Mouse (Mus musculus): Measurements from ENCODE around the gene Nlrp4c. TPM values are rescaled to one million over a fixed set of nuclear protein-coding genes. Genes with fewer than 3 reads are reported as not detected.

Gene Nlrp4c
- polyA plus RNA-seq, 1 experiment from 2014 or later = not detected

- H3K4me1 ChIP-seq = peaks cover 5% of the 10 kb centered on the region; the same call in 1 of the 2 replicates
- no peak for ATAC-seq (ENCODE audit: low FRiP score)
- no peak overlapping the region for H3K4me3 ChIP-seq
- H3K27ac ChIP-seq = no peak overlapping the region
- no peak overlapping the region for H3K4me2 ChIP-seq (replicated peaks)
- H3K9me3 ChIP-seq (replicated peaks) = no peaks in the 10 kb centered on the region
- WGBS = 91% methylated on average over 7 of the region's 7 CpGs
- no peak overlapping the region for H3K9ac ChIP-seq
- H3K27me3 ChIP-seq = no peaks in the 10 kb centered on the region
- H3K36me3 ChIP-seq = peaks cover 5% of the 10 kb centered on the region; the same call in 1 of the 2 replicates
Observed at GRCm38 (mm10) chr7:6146194-6146981, 101.4 kb downstream of the Nlrp4c start.

GRCm38 (mm10) chr7:6146982-6147325 is 102.0 kb downstream of the Nlrp4c start:
- no peak overlapping the region for H3K27ac ChIP-seq

GRCm38 (mm10) chr7:6147688-6148087 is 102.7 kb downstream of the Nlrp4c start:
- no peak for ATAC-seq (ENCODE audit: low FRiP score)
- WGBS = 86% methylated on average over 5 of the region's 5 CpGs
- peaks cover 5% of the 10 kb centered on the region; the same call in 1 of the 2 replicates for H3K4me1 ChIP-seq

More at GRCm38 (mm10) chr7:6146982-6147325, 102.0 kb downstream of the Nlrp4c start:
- Histone ChIP-seq H3K9ac (no peak overlapping the region), H3K4me2 (replicated peaks) (no peak overlapping the region), H3K36me3 (peaks cover 2% of the 10 kb centered on the region; the same call in 1 of the 2 replicates), H3K4me3 (no peak overlapping the region), H3K4me1 (peaks cover 5% of the 10 kb centered on the region; the same call in 1 of the 2 replicates), H3K27me3 (no peaks in the 10 kb centered on the region), H3K9me3 (replicated peaks) (no peaks in the 10 kb centered on the region)
- no peak for ATAC-seq (ENCODE audit: low FRiP score)
- 95% methylated on average over 2 of the region's 2 CpGs for WGBS

GRCm38 (mm10) chr7:6151266-6151665 is 106.3 kb downstream of the Nlrp4c start:
- WGBS = 96% methylated on average over 1 of the region's 1 CpGs
- H3K4me2 ChIP-seq (replicated peaks) = no peak overlapping the region
- H3K36me3 ChIP-seq = no peaks in the 10 kb centered on the region
- no peak overlapping the region for H3K4me3 ChIP-seq
- no peaks in the 10 kb centered on the region for H3K27me3 ChIP-seq
- ATAC-seq (ENCODE audit: low FRiP score) = no peak
- H3K9me3 ChIP-seq (replicated peaks) = no peaks in the 10 kb centered on the region
- peaks cover 18% of the 10 kb centered on the region for H3K4me1 ChIP-seq
- no peak overlapping the region for H3K9ac ChIP-seq
- no peak overlapping the region for H3K27ac ChIP-seq

More at GRCm38 (mm10) chr7:6147688-6148087, 102.7 kb downstream of the Nlrp4c start:
- Histone ChIP-seq H3K9ac (no peak overlapping the region), H3K27ac (no peak overlapping the region), H3K36me3 (no peaks in the 10 kb centered on the region), H3K9me3 (replicated peaks) (no peaks in the 10 kb centered on the region), H3K4me3 (no peak overlapping the region), H3K4me2 (replicated peaks) (no peak overlapping the region), H3K27me3 (no peaks in the 10 kb centered on the region)

- Histone ChIP-seq H3K4me3 (no peak overlapping the region), H3K27me3 (no peaks in the 10 kb centered on the region), H3K9ac (no peak overlapping the region), H3K9me3 (replicated peaks) (no peaks in the 10 kb centered on the region), H3K4me1 (peaks cover 21% of the 10 kb centered on the region), H3K27ac (no peak overlapping the region), H3K4me2 (replicated peaks) (no peak overlapping the region), H3K36me3 (no peaks in the 10 kb centered on the region)
- no peak for ATAC-seq (ENCODE audit: low FRiP score)
- 89% methylated on average over 3 of the region's 3 CpGs for WGBS
Observed at GRCm38 (mm10) chr7:6152036-6152435, 107.1 kb downstream of the Nlrp4c start.

GRCm38 (mm10) chr7:6153131-6153530 is 108.2 kb downstream of the Nlrp4c start:
- Histone ChIP-seq H3K27ac (no peak overlapping the region), H3K4me1 (peaks cover 21% of the 10 kb centered on the region), H3K27me3 (no peaks in the 10 kb centered on the region), H3K4me3 (no peak overlapping the region), H3K9ac (no peak overlapping the region), H3K4me2 (replicated peaks) (no peak overlapping the region), H3K9me3 (replicated peaks) (no peaks in the 10 kb centered on the region), H3K36me3 (no peaks in the 10 kb centered on the region)
- no peak for ATAC-seq (ENCODE audit: low FRiP score)
- 89% methylated on average over 3 of the region's 3 CpGs for WGBS

- Histone ChIP-seq H3K36me3 (no peaks in the 10 kb centered on the region), H3K27me3 (no peaks in the 10 kb centered on the region), H3K9ac (no peak overlapping the region), H3K9me3 (replicated peaks) (no peaks in the 10 kb centered on the region), H3K27ac (no peak overlapping the region), H3K4me1 (peaks cover 21% of the 10 kb centered on the region), H3K4me3 (peak overlapping the region; percentile 81), H3K4me2 (replicated peaks) (peak overlapping the region; percentile 97)
- ATAC-seq (ENCODE audit: low FRiP score) = no peak
- 91% methylated on average over 5 of the region's 5 CpGs for WGBS
Observed at GRCm38 (mm10) chr7:6154164-6154563, 109.2 kb downstream of the Nlrp4c start.

Other genes starting within 250 kb of the Nlrp4c start
- gene Vmn1r63, start 239.7 kb upstream of the Nlrp4c start, polyA plus RNA-seq (2016; fragmentation: Nextera tagmentation; extraction: Ambion mirVana) = not detected in 2 replicates
- not detected in 2 replicates for gene Vmn1r64, start 160.6 kb upstream of the Nlrp4c start, polyA plus RNA-seq (2016; fragmentation: Nextera tagmentation; extraction: Ambion mirVana)
- gene Vmn1r65, start 34.2 kb upstream of the Nlrp4c start, polyA plus RNA-seq (2016; fragmentation: Nextera tagmentation; extraction: Ambion mirVana) = not detected in 2 replicates
- gene Zfp787, start 110.8 kb downstream of the Nlrp4c start, polyA plus RNA-seq (2016; fragmentation: Nextera tagmentation; extraction: Ambion mirVana) = 32.5 and 34.8 TPM in 2 replicates
- gene Zfp444, start 127.1 kb downstream of the Nlrp4c start, polyA plus RNA-seq (2016; fragmentation: Nextera tagmentation; extraction: Ambion mirVana) = 79.0 and 83.6 TPM in 2 replicates
- gene Galp, start 151.9 kb downstream of the Nlrp4c start, polyA plus RNA-seq (2016; fragmentation: Nextera tagmentation; extraction: Ambion mirVana) = not detected in 2 replicates
- not detected in 2 replicates for gene Zscan5b, start 177.1 kb downstream of the Nlrp4c start, polyA plus RNA-seq (2016; fragmentation: Nextera tagmentation; extraction: Ambion mirVana)
- not detected in 2 replicates for gene Epp13, start 207.5 kb downstream of the Nlrp4c start, polyA plus RNA-seq (2016; fragmentation: Nextera tagmentation; extraction: Ambion mirVana)
- gene Zfp667, start 241.4 kb downstream of the Nlrp4c start, polyA plus RNA-seq (2016; fragmentation: Nextera tagmentation; extraction: Ambion mirVana) = 15.5 and 19.7 TPM in 2 replicates

Data from hindbrain, embryonic 12.5 days (tissue).